Mouse (Mus musculus): ENCODE measurements around the gene Txndc8.

DNA sequence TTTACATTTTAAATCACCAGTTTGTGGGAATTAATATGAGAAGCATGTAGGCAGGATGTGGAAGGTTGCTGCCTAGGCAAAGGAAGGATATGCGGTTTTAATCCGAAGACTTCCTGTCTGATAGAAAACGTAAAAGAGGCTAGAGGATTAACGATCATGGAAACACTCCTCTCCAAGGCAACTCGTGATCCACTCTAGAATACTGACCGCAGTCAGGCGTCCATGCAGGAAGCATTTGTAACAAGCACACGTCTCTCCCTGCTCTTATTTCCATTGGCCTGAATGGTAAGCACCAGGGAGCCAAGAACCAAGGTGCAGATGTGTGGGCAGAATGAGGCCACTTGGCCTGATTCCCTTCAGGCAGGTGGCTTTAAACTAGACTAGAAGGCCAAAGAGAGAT lies 41.8 kb upstream of the Txndc8 start:
- no peak for TF ChIP-seq CTCF (IDR thresholded peaks at IDR 0.05; ENCODE audit: insufficient read depth, low read depth, low read length)
- TF ChIP-seq POLR2A (IDR thresholded peaks at IDR 0.05; ENCODE audit: insufficient read depth, low read depth, low read length) = no peak

Measured in olfactory bulb, adult 2 months (tissue).